Mouse (Mus musculus) urinary bladder, adult 18-20 months (tissue): Measurements from ENCODE around the gene BC004004.
"Not testable (repeated sequence)": the region's sequence is repeated elsewhere in the genome, so short reads cannot be mapped to it uniquely, and the experiment has no call there.

Experiments
- DNase-seq, 2 experiments: peaks; one replicate each; pipeline ENCODE4 v3.0.0; 2022; ENCODE audit warnings: low spot score in 2 of 2, mixed read lengths in 2 of 2

Gene BC004004

DNA sequence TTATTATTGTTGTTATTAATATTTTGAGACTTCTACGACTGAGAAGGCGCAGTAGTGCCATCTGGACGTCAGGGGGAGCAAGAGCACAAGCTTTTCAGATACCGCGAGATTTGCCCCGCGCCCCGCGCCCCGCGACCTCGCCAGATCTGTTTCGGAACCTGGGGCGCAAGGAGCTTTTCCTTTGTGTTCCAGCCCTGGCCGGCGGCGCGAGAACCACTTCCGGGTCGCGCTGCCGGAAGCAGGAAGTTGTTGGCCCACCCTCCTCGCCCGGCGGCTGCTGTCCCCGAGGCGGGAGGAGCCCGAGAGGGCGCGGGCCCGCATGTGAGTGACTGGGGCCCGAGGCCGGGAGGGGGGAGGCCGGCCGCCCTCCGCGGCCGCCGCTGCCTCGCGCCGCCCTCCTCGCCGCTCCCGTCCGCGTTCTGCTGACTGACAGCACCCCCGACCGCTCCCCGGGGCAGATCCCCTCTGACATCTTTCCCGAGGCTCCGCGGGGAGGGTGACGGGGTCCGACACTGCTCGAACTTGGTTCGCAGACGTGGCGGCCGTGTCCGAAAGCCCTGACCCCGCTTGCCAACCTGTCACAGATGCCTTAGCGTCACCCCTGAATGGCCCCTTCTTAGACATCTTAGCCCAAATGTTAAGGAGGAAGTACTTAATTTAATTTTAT lies at the start of gene BC004004:
TSS of gene BC004004 (plus strand) at position 107 of the 667 bp plus-strand sequence.
- DNase-seq: peak; percentile 82 to 92

DNA sequence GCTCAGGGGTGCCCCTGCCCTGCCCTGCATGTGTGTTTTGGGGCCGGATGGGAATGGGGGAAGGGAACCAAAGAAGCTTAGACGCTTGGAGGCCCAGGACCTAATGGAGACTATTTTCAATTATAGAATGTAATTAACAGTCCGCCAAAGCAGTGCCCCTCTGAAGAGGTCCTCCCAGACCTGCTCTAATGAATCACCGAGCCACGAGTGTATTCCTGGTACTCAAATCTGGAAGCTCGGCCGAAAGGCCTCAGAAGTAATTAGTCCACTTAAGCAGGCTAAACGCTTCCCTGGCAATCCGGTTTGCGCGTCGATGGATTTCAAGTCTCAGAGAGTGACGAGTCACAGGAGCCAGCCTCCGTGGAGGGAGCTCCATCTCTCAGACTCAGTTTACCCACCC lies 48.0 kb upstream of the BC004004 start:
- DNase-seq: no peak

DNA sequence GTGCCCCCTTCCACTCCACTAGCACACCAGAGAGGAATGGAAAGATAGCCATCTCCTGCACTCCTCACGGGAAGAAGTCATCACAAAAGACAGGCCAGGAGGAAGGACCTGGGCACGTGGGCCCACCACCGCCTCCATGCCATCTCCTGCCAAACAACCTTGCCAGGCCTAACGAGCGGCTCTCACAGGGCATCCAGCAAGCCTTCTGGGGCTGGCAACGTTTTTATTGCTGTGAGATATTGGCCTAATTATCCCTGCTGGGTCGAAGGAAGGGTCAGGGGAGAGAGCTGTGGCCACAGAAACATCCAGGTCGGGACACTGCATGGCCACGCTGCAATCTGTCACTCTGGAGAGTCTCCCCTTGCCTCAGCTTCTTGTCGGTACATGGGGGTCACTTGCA lies 37.5 kb upstream of the BC004004 start:
- no peak for DNase-seq

DNA sequence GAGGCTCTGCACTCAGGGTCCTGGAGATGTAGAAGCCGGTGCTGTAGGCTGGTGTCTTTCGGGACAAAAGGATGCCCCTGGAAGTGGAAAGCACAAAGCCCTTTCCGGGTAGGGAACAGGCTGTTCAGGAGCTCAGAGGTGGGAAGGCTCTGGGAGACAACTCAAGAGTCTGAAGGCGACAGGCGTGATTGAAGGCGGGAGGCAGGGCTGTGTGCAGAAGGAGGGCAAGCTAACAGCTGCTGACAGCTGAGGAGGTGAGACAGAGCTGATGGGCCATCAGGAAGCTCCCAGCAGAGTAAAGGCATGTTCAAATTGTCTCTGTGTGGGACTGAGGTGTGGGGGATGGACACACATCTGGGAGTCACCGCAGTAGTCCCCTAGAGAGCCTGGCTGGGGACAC lies 32.5 kb upstream of the BC004004 start:
- DNase-seq: no peak

DNA sequence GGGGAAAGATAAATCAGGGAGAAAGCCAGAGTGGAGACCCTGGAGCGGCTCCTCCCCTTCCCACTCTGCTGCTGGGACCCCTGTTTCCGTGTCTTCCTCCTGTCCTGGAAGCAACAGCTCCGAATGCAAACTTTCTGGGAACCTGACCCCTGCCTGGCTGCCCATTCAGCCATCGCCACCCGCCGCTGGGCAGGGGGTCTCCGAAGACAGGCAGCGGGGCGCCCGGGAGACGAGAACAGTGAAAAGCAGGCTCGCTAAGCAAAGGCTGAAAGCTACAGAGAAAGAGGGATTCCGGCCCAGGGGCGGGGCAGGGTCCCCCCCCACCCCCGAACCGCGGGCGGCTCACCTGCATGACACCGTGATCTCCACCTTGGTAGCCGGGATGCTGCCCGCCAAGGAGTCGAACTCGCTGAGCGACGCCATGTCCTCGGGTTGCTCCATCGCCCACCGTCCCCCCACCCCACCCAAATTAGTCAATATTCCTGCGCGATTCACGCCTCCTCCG lies 31.3 kb upstream of the BC004004 start:
- no peak for DNase-seq

DNA sequence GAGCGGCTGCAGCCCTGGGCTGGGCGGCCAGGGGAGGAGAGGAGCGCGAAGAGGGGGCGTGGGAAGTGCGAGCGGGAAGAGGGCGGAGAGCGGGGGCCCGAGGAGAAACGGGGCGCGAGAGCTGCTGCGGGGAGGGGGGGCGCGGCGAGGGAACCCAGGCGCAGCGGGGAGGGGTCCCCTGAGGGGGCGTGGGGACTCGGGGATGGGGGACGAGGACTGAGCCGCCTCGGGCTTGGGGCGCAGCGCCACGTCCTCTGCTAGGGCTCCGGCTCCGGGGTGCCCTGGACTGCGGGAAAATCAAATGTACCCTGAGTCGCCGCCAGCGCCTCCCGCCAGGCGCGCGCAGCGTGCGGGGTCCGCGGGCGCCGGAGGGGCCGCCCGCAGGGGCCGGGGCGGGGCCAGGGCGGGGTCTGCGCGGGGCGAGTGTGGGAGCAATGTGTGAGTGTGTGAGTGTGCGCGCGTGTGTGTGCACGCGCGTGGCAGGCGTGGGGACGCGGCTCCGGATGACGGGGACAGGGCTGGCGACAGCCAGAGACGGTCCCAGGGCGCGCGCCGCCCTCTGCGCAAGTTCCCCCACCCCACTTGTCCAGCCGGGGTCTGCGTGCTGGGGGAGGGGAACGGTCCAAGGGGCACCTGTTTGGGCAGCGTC lies 30.7 kb upstream of the BC004004 start, which contains the start of gene Cpne5:
TSS of gene Cpne5 (minus strand) at position 396 of the 649 bp plus-strand sequence.
- no peak for DNase-seq

DNA sequence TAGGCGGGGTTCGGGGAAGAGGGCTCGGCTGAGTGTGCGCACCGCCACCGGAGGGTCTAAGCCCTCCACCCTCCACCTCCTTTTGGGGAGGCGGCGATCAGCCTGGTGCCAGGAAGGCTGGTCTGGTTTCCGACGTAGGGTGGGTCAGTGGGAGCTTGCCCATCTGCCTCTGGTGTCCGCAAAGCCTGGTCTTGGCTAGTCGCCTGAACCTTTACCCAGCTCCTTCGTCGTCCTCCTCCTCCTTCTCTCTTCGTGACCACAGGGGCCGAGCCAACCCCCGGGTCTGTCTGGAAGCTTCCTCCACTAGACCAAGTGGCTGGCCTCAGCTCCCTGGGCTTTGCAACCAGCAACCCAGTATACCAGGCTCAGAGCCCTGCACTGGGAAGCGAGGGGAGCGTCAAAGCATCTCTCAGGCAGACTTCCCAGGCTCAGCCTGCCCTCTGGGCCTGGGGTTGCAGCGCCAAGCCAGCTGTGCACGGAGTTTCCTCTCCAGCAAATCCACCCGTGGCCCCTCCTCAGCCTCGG lies 30.1 kb upstream of the BC004004 start:
- DNase-seq: peak in 1 of 2 experiments; percentile 12

DNA sequence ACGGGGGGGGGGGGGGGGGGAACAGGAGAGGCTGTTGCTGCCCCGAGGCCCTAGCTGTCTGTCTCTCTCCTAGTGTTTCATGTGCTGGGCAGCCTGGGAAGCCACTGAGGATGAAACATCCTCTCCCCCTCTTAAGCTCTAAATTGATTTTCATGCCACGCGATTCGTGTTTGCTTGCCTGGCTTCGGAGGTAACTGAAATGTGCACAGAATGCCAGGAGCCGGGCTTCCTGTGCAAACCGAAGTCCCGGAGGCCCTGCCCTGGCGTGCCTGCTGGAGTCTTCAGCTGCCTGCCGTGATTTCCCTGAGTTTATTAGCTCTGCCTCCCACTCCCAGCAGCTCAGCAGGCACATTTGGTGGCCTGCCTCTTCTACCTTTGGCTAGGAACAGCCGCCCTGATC lies 23.7 kb upstream of the BC004004 start:
- DNase-seq: no peak

DNA sequence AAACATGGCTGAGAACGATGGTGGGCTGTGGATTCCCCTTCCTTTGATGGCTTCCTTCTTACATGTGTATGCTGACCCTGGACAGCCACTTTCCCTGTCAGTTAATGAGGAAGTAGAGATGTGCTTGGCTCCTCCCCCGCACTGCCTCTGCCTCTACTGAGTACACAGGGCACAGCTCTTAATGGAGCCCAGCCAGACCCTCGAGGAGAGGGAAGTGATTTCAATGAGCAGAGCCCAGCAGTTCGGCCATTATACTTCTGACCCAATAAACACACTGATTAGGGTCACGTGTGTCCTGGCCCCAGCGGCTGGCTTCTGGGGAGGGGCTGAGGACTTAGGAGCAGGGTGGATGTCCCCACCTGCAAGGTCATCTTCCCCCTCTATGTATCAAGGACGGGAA lies 22.9 kb upstream of the BC004004 start:
- DNase-seq: no peak

DNA sequence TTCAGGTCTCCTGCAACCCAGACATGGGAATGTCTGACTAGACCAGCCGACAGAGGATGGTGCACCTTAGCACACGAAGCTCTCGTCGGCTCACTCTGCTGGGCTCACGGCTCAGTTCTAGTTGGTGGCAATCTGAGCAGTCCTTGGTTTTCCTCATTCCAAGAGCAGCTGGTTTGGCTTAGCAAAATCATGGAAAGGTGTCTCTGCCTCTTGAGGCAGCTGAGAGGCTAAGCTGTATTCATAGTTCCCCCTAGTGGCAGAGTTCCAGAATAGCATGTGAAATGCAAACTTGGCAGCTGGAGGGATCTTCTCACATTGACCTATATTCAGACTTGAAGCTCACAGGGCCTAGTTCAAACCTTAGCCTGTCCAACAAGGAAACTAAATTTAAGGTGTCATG lies 22.0 kb upstream of the BC004004 start:
- peak in 1 of 2 experiments; percentile 24 for DNase-seq

DNA sequence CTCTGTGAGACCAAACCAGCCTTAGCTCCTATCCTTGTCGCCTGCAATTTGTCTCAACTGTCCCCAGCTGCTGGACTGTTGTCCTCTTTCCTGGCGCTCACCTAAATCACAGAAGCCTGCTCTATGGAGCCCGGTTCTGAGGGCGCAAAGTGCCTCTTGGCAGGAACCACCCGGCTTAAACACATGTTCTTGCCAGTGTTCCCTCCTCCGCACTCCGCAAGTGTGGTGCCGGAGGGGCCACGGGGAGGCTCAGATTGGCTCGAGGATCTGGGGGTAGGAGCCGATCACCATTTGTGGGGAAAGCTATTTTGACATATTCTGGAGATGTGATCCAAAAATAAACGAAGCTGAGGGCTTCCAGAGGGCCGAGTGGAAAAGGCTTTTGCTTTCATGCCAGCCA lies 20.7 kb upstream of the BC004004 start:
- DNase-seq: no peak

DNA sequence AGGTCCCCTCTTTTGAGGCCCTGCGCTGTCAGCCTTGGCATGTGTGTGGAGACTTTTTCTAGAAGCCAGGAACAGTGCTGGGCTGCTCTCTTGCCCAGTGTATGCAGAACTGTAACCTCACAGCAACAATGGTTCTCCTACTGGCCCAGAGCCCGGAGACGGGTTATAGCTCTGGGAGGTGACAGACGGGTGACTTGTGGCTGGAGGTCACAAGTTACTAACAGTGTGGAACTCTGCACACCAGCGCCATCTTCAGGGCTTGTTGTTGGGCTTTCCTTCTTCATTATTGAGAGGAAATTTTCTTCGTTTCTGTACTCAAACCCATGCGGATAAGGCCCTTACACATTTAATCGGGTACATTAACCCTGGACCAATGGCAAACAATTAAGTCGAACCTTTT lies 19.1 kb upstream of the BC004004 start:
- DNase-seq: no peak

DNA sequence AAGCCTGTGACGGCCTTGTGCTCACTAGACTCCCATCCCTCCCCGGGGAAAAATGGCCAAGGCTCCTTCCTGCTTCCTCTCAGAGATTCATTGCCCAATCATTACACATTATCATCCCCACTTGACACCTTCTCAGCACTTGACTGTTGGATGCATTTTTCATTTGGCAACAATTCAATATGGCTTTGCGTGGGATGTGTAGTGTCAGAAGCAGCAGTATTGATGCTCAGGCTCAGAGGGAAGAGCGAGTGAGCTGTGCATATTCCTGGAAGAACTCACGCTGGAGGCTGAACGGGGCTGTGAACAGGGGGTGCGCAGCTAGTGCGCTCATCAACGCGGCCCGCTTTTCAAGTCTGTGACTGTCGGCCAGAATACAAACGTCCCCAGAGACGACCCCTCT lies 17.6 kb upstream of the BC004004 start:
- DNase-seq: not testable (repeated sequence)

DNA sequence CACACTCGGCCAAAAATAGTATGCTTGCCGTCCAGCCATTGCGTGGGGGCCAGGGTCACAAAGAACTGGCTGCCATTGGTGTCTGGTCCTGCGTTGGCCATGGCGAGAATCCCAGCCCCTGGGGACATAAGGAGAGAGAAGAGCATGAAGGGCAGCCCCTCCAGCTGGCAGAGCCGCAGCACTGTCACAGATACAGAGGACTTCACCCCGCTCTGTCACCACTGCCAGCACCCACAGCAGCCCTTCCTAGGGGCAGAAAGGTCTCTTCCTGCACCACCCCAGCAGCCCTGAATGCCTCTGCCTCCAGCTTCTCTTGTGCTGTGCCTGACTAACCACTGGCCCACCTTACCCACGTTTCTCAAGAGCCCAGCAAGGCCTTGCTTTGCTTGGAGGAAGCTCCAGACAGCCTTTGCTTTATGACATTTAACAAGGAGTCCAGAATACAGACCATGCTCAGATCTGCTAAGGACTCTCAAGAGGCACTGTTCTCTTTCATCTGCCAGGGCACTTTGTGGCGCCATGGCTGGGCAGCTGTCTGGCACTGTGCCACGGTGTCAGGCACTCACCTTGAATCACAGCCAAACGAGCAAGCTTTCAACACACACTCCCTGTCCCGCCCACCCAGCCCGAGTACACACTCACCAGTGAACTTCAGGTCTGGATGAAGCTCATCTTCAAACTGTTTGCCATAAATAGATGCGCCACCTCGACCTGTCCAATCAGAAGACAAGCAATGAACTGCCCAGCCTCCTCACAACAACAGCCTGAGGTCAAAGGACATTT lies 16.8 kb upstream of the BC004004 start:
- DNase-seq: no peak

DNA sequence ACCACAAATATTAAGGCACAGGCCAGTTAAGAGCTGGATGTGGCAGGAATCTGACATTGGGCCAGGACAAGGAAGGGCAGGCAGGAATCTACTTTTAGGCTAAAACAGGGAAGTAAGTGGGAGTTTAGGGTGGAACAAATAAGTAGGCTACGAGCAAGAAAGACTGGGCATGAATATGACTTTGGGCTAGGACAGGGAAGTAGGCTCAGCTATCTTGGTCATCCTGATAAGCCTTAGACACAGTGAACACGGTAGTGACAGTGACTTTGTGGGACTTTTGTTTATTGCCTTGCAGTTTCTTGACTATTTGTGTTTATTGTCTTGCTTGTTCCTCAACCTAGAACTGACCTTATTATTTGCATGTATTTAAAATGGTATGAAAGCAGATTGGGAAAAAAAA lies 15.4 kb upstream of the BC004004 start:
- DNase-seq: no peak

DNA sequence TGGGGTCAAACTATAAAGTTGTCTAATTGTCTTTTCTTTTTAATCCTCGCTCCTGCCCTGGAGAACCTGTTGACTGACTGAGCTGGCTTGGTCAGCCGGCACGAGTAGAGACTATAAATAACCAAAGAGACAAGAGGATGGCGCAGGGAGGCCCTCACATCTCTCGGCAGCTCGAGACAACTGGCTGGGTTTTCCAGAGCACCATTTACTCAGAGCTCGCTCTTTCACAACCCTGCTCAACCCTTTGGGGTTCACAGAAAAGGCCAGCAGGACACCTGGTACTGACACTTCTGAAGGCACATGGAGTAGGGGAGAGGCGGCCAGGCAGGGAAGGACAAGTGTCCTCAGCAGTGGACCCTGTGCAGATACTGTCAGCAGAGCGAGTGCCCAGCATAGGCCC lies 14.9 kb upstream of the BC004004 start:
- DNase-seq: no peak

DNA sequence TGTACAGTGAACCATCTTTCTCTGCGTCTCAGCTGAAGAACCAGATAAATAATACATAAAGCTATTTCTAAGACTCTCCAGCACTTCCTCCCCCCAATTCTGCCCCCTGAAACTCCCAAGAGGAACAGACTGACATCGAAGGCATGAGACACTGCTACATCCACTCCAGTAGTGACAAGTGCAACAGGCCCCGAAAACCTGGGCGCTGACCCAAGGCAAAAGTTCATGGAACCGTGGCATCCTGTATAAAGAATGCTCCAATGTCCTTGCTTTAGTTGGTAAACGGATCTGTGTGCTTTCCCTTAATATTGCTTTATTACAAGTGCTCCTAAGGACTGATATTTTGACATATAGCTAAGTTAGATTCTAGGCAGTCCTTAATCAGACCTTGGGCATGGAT lies 13.8 kb upstream of the BC004004 start:
- not testable (repeated sequence) for DNase-seq

DNA sequence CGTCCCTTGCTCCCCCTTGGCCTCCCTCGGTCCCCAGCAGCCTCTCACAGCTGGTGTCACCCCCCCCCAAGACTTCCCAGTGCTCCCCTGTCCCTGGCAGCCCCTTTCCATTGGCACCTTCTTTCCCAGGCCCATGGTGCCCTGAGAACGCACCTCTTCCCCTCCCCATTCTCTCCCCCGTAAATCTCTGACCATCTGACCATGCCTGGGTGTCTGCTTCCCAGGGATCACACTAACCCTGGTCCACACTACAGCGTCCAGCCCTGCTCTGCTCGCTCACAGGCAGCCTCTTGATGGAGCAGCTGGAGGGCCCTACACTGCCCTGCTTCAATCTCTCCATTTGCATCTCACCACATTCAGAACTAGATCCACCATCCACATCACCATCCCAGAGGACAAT lies 12.1 kb upstream of the BC004004 start:
- no peak for DNase-seq

DNA sequence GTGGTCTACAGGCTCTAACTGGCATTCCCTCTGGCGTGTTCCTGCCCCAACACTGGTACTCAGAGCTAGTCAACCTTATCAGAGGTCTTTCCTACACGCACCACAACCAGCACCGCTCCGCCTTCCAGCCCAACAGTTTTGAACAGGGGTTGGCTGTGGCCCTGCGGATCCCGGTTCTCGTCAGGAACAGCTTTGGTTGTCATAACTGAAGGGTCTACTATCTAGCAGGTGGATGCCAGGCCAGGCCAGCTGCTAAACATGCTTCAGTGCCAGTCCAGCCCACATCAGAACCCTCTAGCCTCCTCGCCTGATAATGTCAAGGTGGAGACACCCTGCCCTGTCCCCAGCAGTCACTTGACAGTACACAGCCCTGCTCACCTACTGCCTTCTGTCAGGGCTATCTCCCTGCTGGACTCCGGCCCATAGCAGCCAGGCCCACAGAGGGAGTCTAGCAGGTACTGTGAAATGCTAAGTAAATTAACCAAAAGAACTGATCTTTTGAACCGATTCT lies 11.5 kb upstream of the BC004004 start:
- DNase-seq: no peak

DNA sequence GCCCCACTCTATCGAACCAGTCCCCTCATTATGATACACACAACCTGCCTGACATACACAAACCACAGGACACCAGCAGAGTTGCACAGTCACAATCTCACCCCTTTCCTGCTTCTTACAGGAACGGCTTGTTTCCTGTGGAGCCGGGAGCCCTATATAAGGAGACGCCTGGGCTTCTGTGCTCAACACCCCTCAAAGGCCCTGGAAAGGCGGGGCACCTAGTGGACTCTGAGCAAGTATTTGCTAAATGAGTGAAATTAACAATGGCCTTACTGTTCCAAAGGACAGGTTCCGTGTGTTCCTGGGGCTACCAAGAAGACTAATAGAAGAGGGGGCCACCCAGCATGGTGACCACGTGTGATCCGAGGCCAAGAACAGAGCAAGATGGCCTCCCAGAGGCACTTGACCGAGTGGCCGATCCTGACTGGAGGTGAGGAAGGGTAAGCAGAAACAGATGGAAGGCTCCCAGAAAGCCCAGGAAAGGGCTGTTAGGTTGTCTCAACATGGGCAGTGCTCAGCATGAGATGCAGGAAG lies 10.5 kb upstream of the BC004004 start:
- no peak for DNase-seq

DNA sequence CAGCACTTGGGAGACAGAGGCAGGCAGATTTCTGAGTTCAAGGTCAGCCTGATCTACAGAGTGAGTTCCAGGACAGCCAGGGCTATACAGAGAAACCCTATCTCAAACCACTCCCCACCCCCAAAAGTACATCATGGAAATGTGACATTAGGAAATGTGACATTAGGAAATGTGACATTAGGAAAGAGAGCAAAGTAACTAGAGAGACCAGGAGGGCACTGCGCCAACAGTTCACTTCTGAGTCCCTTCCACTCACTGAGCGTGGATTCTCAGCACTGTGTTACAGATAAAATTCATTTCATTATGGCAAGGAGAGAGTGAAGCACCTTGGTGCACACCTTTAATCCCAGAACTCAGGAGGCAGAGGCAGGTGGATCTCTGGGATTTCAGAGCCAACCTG lies 9.7 kb upstream of the BC004004 start:
- DNase-seq: no peak

DNA sequence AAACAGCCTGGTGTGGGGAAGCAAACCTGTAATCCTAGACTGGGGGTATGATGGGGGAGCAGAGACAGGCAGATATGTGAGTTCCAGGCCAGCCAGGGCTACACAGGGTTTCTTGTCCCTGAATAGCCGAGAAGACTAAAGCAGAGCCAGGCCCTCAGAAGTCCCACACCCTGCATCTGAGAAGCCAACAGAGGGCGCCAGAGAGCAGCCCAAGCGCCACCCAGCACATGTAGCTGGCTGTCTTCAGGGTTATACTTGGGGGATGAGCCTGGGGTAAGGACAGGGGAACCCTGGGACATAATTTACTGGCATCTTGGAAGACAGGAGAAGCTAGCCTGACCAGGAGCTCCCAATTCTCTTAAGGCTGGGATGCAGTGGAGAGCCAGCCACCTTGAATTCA lies 9.1 kb upstream of the BC004004 start:
- peak; percentile 57 to 59 for DNase-seq
